Mouse (Mus musculus): ENCODE measurements around the gene Idh3g. TPM values are rescaled to one million over a fixed set of nuclear protein-coding genes. Genes with fewer than 3 reads are reported as not detected.
A peak's percentile ranks its signal among the peaks of the same experiment; 100 is the strongest.

Idh3g gene
- polyA plus RNA-seq, 1 experiment from 2014 or later = 167 TPM

DNA sequence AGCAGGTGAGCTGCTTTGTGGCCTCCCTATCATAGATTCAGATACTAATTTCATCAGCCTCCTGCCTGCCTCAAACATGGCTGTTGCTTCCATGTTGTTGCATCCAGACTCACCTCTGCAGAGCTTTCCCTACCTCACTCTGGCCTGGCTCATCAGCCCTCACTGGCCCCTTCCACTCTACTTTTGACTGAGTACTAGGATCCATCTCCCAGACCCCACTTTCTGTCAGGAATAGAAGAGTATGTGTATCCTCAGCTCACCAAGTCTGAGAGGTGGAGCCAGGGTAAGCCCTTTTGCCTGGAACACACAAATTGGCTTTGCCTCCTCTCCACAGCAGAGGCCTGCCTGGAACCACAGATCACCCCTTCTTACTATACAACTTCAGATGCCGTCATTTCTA lies 1.8 kb upstream of the Idh3g start:
- no peaks in the 10 kb centered on the region for H3K9me3 ChIP-seq (replicated peaks)
- WGBS = 96% methylated on average over 1 of the region's 1 CpGs
- no peak overlapping the region for H3K4me3 ChIP-seq
- H3K27ac ChIP-seq = no peak overlapping the region
- H3K27me3 ChIP-seq = no peaks in the 10 kb centered on the region
- H3K36me3 ChIP-seq = no peaks in the 10 kb centered on the region; the same call in 1 of the 2 replicates
- H3K4me1 ChIP-seq = peaks cover 14% of the 10 kb centered on the region
- ATAC-seq (ENCODE audit: low FRiP score) = no peak
- peak overlapping the region; percentile 79; the same call in 1 of the 2 replicates for H3K9ac ChIP-seq
- H3K4me2 ChIP-seq (replicated peaks) = peak overlapping the region; percentile 61

DNA sequence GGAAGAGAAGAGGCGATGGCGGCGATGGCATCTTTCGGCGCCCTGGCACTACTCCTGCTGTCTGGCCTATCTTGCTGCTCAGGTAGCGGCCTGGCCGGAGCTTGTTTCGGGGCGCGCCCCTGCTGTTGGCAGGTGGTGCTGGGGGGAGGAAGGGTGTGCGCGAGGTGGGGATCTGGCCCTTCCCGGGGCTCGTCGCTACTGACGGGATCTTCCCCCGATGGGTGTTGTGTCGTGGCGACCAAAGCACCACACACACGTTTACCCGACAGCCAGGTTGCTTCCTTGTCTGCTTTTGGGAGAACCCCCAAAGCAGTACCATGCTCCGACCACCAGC lies 495 bp upstream of the Idh3g start:
- peak overlapping the region; percentile 50 for H3K4me3 ChIP-seq
- H3K27ac ChIP-seq = peak overlapping the region; percentile 76
- 23% methylated on average over 20 of the region's 22 CpGs for WGBS
- H3K9ac ChIP-seq = peak overlapping the region; percentile 79
- no peaks in the 10 kb centered on the region for H3K9me3 ChIP-seq (replicated peaks)
- peak overlapping the region; percentile 61 for H3K4me2 ChIP-seq (replicated peaks)
- no peak; the same call in 1 of the 2 replicates for ATAC-seq (ENCODE audit: low FRiP score)
- H3K36me3 ChIP-seq = no peaks in the 10 kb centered on the region; the same call in 1 of the 2 replicates
- no peaks in the 10 kb centered on the region for H3K27me3 ChIP-seq
- H3K4me1 ChIP-seq = peaks cover 14% of the 10 kb centered on the region

DNA sequence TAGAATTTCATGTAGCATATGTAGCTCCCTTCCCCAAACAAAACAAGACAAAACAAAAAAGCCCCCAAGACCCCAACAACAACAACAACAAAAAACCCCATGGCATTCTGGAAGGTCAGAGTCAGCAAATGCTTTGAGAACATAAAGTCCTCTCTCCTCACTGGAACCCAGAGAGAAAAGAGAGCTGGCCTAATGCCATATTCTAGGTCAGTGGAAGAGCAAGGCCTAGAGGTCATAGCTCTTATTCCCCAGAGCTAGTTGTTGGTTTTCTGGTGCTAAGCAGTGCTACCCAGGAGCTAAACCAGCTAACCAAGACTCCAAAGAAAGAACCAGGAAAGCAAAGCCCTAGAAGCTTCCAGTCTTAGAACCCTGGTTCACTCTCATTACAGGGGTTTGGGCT lies 1.0 kb downstream of the Idh3g start:
- peak overlapping the region; percentile 58 for H3K4me2 ChIP-seq (replicated peaks)
- H3K9ac ChIP-seq = peak overlapping the region; percentile 65
- ATAC-seq (ENCODE audit: low FRiP score) = no peak
- no peaks in the 10 kb centered on the region for H3K27me3 ChIP-seq
- H3K27ac ChIP-seq = peak overlapping the region; percentile 91; the same call in 1 of the 2 replicates
- peak overlapping the region; percentile 50 for H3K4me3 ChIP-seq
- peaks cover 8% of the 10 kb centered on the region; the same call in 1 of the 2 replicates for H3K36me3 ChIP-seq
- H3K9me3 ChIP-seq (replicated peaks) = no peaks in the 10 kb centered on the region
- peaks cover 14% of the 10 kb centered on the region for H3K4me1 ChIP-seq

DNA sequence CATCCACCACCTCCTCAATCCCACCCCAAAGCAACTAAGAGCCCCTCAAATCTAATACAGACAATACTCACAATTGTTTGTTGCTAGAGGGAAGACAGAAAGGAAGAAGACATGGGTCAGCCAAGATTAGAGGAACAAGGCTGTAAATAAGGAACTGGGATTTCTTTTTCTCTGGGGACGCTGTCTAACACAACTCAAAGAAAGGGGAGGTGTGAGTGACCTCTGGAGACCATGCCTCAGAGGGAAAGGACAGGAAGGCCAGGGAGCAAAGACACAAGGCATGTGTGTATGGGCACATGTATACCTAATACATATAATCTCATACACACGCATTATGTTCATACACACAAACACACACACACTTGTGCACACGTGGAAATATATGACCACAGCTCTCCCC lies 4.5 kb downstream of the Idh3g start:
- Histone ChIP-seq H3K4me2 (replicated peaks) (no peak overlapping the region), H3K36me3 (peaks cover 37% of the 10 kb centered on the region), H3K9ac (no peak overlapping the region), H3K27ac (no peak overlapping the region), H3K4me3 (no peak overlapping the region), H3K9me3 (replicated peaks) (no peaks in the 10 kb centered on the region), H3K4me1 (peaks cover 2% of the 10 kb centered on the region; the same call in 1 of the 2 replicates), H3K27me3 (no peaks in the 10 kb centered on the region)
- 93% methylated on average over 3 of the region's 3 CpGs for WGBS
- no peak for ATAC-seq (ENCODE audit: low FRiP score)

DNA sequence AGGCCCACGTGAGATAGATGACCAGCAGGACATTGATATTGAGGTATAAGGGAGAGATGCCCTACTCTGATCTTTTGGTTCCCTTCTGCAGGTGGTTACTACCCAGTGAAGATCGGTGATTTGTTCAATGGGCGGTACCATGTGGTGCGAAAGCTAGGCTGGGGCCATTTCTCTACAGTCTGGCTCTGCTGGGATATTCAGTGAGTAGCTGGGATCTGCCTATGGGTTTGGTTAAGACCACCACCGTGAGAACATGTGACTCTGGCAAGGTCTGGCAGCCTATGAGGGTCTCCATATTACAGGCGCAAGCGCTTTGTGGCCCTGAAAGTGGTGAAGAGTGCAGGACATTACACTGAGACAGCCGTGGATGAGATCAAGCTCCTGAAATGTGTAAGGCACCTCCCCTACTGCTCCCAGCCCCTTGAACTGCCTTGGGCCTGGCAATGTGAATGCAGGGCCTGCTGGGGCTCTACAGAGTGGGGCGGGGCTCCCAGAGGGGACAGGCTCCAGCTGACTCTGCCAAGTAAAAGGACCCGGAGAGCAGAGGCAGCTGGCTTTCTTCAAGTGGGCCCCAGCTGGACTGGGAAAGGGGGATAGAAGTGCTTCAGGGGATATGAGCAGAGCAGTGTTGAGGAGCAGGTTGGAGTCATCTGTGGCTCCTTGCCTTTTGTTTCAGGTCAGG lies 11.8 kb downstream of the Idh3g start:
- H3K27me3 ChIP-seq = no peaks in the 10 kb centered on the region
- 75% methylated on average over 10 of the region's 10 CpGs for WGBS
- H3K4me3 ChIP-seq = no peak overlapping the region
- no peak overlapping the region for H3K27ac ChIP-seq
- no peaks in the 10 kb centered on the region for H3K9me3 ChIP-seq (replicated peaks)
- peaks cover 22% of the 10 kb centered on the region for H3K36me3 ChIP-seq
- peaks cover 4% of the 10 kb centered on the region; the same call in 1 of the 2 replicates for H3K4me1 ChIP-seq
- peak; percentile 62 for ATAC-seq (ENCODE audit: low FRiP score)
- H3K9ac ChIP-seq = no peak overlapping the region
- no peak overlapping the region for H3K4me2 ChIP-seq (replicated peaks)

DNA sequence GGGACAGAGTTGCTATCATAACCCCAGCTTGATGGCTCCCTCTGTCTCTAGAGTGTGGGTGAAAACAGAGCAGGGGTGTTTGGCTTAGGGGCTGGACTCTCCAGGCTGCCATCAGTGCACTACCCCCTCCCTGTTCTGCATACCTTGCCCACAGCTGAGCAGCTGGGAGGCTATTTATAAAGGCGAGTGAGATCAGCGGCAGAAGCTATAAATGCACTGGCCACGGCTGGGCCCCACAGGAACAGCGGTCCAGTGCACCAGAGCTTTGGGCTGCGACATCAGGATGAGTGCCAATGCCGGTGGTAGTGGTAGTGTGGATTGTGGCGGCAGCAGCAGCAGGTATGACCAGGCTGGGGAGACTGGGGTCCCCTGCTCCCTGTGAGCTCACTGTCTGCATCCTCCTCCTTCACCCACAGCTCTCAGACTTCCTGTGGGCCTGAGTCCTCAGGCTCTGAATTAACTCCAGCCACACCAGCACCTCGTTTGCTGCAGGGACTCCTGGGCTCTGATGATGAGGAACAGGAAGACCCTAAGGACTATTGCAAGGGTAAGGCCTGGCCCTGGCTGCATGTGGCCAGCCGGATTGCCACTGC lies 12.4 kb downstream of the Idh3g start, which contains the start of gene Srpk3:
Gene Srpk3 (plus strand): TSS at position 238 of the 593 bp plus-strand sequence.
- no peaks in the 10 kb centered on the region for H3K27me3 ChIP-seq
- WGBS = 59% methylated on average over 9 of the region's 9 CpGs
- H3K9me3 ChIP-seq (replicated peaks) = no peaks in the 10 kb centered on the region
- H3K9ac ChIP-seq = no peak within 1 kb of the TSS
- H3K36me3 ChIP-seq = peaks cover 15% of the 10 kb centered on the region
- no peak within 1 kb of the TSS for H3K4me3 ChIP-seq
- no peak within 1 kb of the TSS for H3K27ac ChIP-seq
- peak; percentile 48; the same call in 1 of the 2 replicates for ATAC-seq (ENCODE audit: low FRiP score)
- H3K4me1 ChIP-seq = peaks cover 4% of the 10 kb centered on the region; the same call in 1 of the 2 replicates
- no peak within 1 kb of the TSS for H3K4me2 ChIP-seq (replicated peaks)

DNA sequence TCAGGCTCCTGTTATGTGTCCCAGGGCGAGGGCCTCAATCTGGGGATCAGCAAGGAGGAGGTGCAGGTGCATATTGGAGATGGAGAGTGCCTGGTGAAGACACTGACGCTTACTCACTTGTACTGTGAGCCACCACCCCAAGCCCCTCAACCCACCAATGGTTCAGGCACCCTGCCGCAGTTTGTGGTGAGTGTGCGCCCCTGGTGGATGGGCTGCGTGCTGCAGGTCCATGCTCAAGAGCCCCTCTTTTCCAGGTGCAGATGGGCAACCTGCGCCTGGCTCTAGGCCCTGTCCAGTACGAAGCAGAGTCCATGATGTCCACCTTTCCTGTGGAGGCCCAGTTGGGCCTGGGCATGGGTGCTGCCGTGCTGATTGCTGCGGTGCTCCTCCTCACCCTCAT lies 19.4 kb downstream of the Idh3g start:
- no peaks in the 10 kb centered on the region for H3K4me1 ChIP-seq
- WGBS = 76% methylated on average over 9 of the region's 9 CpGs
- H3K27ac ChIP-seq = no peak overlapping the region
- no peak overlapping the region for H3K9ac ChIP-seq
- no peaks in the 10 kb centered on the region for H3K27me3 ChIP-seq
- H3K36me3 ChIP-seq = no peaks in the 10 kb centered on the region
- no peak for ATAC-seq (ENCODE audit: low FRiP score)
- no peak overlapping the region for H3K4me3 ChIP-seq
- H3K9me3 ChIP-seq (replicated peaks) = no peaks in the 10 kb centered on the region
- H3K4me2 ChIP-seq (replicated peaks) = no peak overlapping the region

DNA sequence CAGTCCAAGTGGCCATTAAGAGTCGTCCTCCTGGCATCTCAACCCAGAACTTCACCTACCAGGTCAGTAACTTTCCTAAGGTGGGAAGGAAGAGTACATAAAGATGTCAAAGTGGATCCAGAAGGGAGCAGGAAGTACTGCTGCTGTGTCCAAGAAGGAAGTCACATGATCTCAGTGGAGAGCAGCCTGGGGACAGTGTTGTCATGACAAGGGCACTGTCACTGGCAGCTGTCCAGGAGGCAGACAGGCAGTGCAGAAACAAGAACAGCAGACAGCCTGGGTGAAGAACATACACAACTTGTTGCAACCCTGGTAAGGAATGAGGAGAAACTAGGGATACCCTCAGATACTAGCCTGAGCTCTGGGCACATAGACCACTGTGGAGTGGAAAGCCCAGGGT lies 21.4 kb downstream of the Idh3g start:
- Histone ChIP-seq H3K27me3 (no peaks in the 10 kb centered on the region), H3K4me1 (no peaks in the 10 kb centered on the region), H3K9me3 (replicated peaks) (no peaks in the 10 kb centered on the region), H3K4me2 (replicated peaks) (no peak overlapping the region), H3K36me3 (no peaks in the 10 kb centered on the region), H3K9ac (no peak overlapping the region), H3K4me3 (no peak overlapping the region), H3K27ac (no peak overlapping the region)
- no peak for ATAC-seq (ENCODE audit: low FRiP score)
- 75% methylated on average over 1 of the region's 1 CpGs for WGBS

DNA sequence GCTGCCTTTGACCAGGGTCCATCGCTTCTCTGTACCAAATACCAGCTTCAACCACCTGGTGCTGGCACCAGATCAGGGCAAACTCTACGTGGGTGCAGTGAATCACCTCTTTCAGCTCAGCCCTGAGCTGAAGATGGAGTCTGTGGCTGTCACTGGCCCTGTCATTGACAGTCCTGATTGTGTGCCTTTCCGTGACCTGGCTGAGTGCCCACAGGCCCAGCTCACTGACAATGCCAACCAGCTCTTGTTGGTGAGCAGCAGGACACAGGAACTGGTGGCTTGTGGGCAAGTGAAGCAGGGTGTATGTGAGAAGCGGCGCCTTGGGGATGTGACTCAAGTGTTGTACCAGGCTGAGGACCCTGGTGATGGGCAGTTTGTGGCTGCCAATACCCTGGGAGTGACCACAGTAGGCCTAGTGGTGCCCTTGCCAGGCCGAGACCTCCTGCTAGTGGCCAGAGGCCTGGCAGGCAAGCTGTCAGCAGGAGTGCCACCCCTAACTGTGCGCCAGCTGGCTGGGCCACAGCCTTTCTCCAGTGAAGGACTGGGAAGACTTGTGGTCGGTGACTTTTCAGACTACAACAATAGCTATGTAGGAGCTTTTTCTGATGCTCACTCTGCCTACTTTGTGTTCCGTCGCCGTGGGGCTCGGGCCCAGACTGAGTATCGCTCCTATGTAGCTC lies 27.9 kb downstream of the Idh3g start:
- no peak overlapping the region for H3K4me3 ChIP-seq
- no peaks in the 10 kb centered on the region for H3K9me3 ChIP-seq (replicated peaks)
- H3K27ac ChIP-seq = no peak overlapping the region
- no peaks in the 10 kb centered on the region for H3K36me3 ChIP-seq
- WGBS = 83% methylated on average over 13 of the region's 13 CpGs
- ATAC-seq (ENCODE audit: low FRiP score) = no peak
- no peaks in the 10 kb centered on the region for H3K4me1 ChIP-seq
- no peaks in the 10 kb centered on the region for H3K27me3 ChIP-seq
- no peak overlapping the region for H3K9ac ChIP-seq
- H3K4me2 ChIP-seq (replicated peaks) = no peak overlapping the region

DNA sequence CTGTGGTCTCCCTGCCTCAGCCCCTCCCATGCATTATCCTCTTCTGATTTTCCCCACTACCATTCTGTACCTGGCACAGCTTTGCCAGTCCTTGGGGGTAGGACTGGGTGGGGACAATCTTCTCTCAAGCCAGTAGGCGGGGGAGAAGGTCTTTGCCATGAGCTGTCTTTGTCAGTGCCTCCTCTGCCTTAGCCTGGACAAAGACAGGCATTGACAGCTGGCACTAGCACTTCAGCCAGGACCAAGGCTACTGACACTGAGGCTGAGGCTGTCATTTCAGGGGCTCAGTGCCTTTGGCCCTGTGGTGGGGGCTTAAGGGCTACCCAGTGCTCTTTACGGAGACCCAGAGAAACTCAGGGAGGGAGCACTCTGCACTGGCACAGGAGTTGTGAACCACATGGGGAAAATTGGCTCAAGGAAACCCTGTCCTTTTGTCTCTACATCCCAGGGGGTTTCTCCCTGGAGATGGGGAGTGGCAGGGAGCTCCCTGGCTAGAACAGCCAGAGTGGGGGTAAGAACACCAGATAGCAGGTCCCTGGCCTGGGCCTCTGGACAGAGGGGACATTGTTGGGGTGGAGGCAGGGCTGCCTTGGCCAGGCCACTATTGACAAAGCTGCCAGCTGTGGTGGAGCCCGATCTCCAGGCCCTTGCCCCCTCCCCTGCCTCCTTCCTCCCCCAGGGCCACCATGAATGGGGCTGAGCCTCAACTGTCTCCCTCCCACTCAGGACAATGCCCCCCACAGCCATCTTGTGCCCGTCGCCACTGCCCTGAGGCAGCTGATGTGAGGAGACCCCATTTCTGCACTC lies 30.2 kb downstream of the Idh3g start, which contains the start of gene Plxnb3:
Gene Plxnb3 (plus strand): TSS at position 757 of the 807 bp plus-strand sequence.
- no peak within 1 kb of the TSS for H3K27ac ChIP-seq
- H3K27me3 ChIP-seq = no peaks in the 10 kb centered on the region
- H3K9ac ChIP-seq = no peak within 1 kb of the TSS
- ATAC-seq (ENCODE audit: low FRiP score) = no peak
- H3K4me2 ChIP-seq (replicated peaks) = no peak within 1 kb of the TSS
- no peaks in the 10 kb centered on the region for H3K4me1 ChIP-seq
- no peak within 1 kb of the TSS for H3K4me3 ChIP-seq
- 65% methylated on average over 5 of the region's 5 CpGs for WGBS
- H3K9me3 ChIP-seq (replicated peaks) = no peaks in the 10 kb centered on the region
- H3K36me3 ChIP-seq = no peaks in the 10 kb centered on the region

DNA sequence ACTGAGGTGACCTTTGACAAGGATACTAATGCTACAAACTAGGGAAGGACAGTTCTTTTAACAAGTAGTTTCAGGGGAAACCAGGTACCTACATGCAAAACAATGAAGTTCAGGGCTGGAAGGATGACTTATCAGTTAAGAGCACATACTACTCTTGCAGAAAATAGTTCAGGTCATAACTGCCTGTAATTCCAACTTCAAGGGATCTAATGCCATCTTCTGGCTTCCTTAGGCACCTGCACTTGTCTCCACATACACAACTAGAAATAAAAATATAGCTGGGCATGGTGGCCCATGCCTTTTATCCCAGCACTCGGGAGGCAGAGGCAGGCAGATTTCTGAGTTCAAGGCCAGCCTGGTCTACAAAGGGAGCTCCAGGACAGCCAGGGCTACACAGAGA lies 37.7 kb downstream of the Idh3g start:
- Histone ChIP-seq H3K4me2 (replicated peaks) (no peak overlapping the region), H3K9ac (no peak overlapping the region), H3K9me3 (replicated peaks) (no peaks in the 10 kb centered on the region), H3K27me3 (no peaks in the 10 kb centered on the region), H3K27ac (no peak overlapping the region), H3K36me3 (no peaks in the 10 kb centered on the region), H3K4me1 (no peaks in the 10 kb centered on the region), H3K4me3 (no peak overlapping the region)
- 79% methylated on average over 1 of the region's 1 CpGs for WGBS
- no peak for ATAC-seq (ENCODE audit: low FRiP score)
